Mouse (Mus musculus) limb, embryonic 11.5 days (tissue): ENCODE measurements around the gene Jakmip3. TPM values are rescaled to one million over a fixed set of nuclear protein-coding genes. Genes with fewer than 3 reads are reported as not detected.

Source experiments
- polyA plus RNA-seq: library from polyadenylated mRNA; unstranded; fragments of >200 nt; fragmentation: Nextera tagmentation; extraction: Ambion mirVana; gene quantifications from 2 replicates; pipeline ENCODE4 v1.2.1, GENCODE M21; 2014

Jakmip3 gene
- polyA plus RNA-seq, 1 experiment from 2014 or later, result 0.45 TPM

Other genes starting within 250 kb of the Jakmip3 start
- 70.1 and 71.3 TPM in 2 replicates for gene Ppp2r2d, start 94.7 kb upstream of the Jakmip3 start, polyA plus RNA-seq
- gene Mapk1ip1, start 94.5 kb upstream of the Jakmip3 start, polyA plus RNA-seq, result 12.2 and 12.9 TPM in 2 replicates
- 111 and 117 TPM in 2 replicates for gene Bnip3, start 31.2 kb upstream of the Jakmip3 start, polyA plus RNA-seq
- gene Dpysl4, start 145.3 kb downstream of the Jakmip3 start, polyA plus RNA-seq, result 31.0 and 32.8 TPM in 2 replicates